Comparison of ENCODE assay signal across 27 mouse cellular contexts in genomic region chr1:136190033-136190432, GRCm38 (mm10). TPM values are rescaled to one million over a fixed set of nuclear protein-coding genes. Genes with fewer than 3 reads are reported as not detected.
"Had no signal": no experiment of that assay in that cellular context is flagged by ENCODE, and none has a peak within 500 bp of the region (broad histone marks: within the 10 kb centered on the region; RNA-seq: fewer than 3 reads in every experiment).

No protein-coding gene starts in this region.

- H3K4me3 ChIP-seq: gastrocnemius, adult 2 months; heart, embryonic 10.5 days; heart, embryonic 12.5 days; hindbrain, embryonic 10.5 days; hindbrain, embryonic 12.5 days; layer of hippocampus, adult 2 months; left cerebral cortex, adult 2 months; limb, embryonic 10.5 days; limb, embryonic 12.5 days; liver, embryonic 13.5 days had no signal

- H3K36me3 ChIP-seq: heart, embryonic 10.5 days; heart, embryonic 12.5 days; hindbrain, embryonic 10.5 days; hindbrain, embryonic 12.5 days; limb, embryonic 10.5 days; limb, embryonic 12.5 days; liver, embryonic 13.5 days had no signal

- H3K4me2 ChIP-seq: heart, embryonic 12.5 days; hindbrain, embryonic 12.5 days; hindbrain, embryonic 14.5 days; limb, embryonic 12.5 days; liver, embryonic 11.5 days; liver, embryonic 13.5 days had no signal

- H3K27me3 ChIP-seq: heart, embryonic 12.5 days; hindbrain, embryonic 12.5 days; limb, embryonic 12.5 days had no signal

- H3K9ac ChIP-seq: heart, embryonic 12.5 days; hindbrain, embryonic 12.5 days; hindbrain, embryonic 14.5 days; limb, embryonic 12.5 days; liver, embryonic 13.5 days had no signal

- ATAC-seq: hindbrain, embryonic 16.5 days; inflammation-experienced regulatory T-cells, adult 6 months had no signal

- H3K27ac ChIP-seq: gastrocnemius, adult 2 months; heart, embryonic 10.5 days; hindbrain, embryonic 10.5 days; hindbrain, embryonic 12.5 days; hindbrain, embryonic 14.5 days; layer of hippocampus, adult 2 months; left cerebral cortex, adult 2 months; limb, embryonic 10.5 days; limb, embryonic 12.5 days; liver, embryonic 13.5 days had no signal

- H3K4me1 ChIP-seq: hindbrain, embryonic 10.5 days; hindbrain, embryonic 12.5 days; limb, embryonic 10.5 days had no signal

- DNase-seq: gastrocnemius, adult 2 months; gastrocnemius, postnatal 10 days; gastrocnemius, postnatal 25 days; heart, adult 18-20 months; heart, postnatal 10 days; heart, postnatal 4 days; kidney, adult 11 months; kidney, adult 8-10 months; kidney, postnatal 10 days; kidney, postnatal 25 days; kidney, postnatal 4 days; liver; liver, embryonic 13.5 days had no signal

- H3K9me3 ChIP-seq: heart, embryonic 10.5 days; heart, embryonic 12.5 days; hindbrain, embryonic 10.5 days; hindbrain, embryonic 12.5 days; limb, embryonic 10.5 days; limb, embryonic 12.5 days; liver, embryonic 13.5 days had no signal

RNA-seq across cellular contexts. Expression of gene Mroh3, which starts 22.6 kb away (rescaled TPM):
- polyA plus RNA-seq: heart, embryonic 12.5 days; heart, embryonic 14.5 days; heart, embryonic 16.5 days; hindbrain, embryonic 14.5 days; hindbrain, embryonic 16.5 days; inflammation-experienced regulatory T-cells, adult 6 months; liver, embryonic 11.5 days; liver, embryonic 13.5 days had no signal
